Mouse (Mus musculus): ENCODE results near the gene Fgf16.

- no peak for TF ChIP-seq POLR2A (IDR thresholded peaks at IDR 0.05; ENCODE audit: insufficient read length, low read depth)
- no peak for TF ChIP-seq CEBPB (IDR thresholded peaks at IDR 0.05; ENCODE audit: insufficient read depth, poor library complexity, severe bottlenecking)
- TF ChIP-seq MYOG (IDR thresholded peaks at IDR 0.05; ENCODE audit: control insufficient read depth in 1 of 3, insufficient read depth in 1 of 3, insufficient read length in 2 of 3, low read depth in 2 of 3), result no peak
- no peak for TF ChIP-seq USF1 (IDR thresholded peaks at IDR 0.05; ENCODE audit: low read depth)
- no peak for TF ChIP-seq MYOD1 (IDR thresholded peaks at IDR 0.05; ENCODE audit: control insufficient read depth in 1 of 3, insufficient read length in 2 of 3, low read depth in 2 of 3)
- no peak for TF ChIP-seq E2F4 (IDR thresholded peaks at IDR 0.05; ENCODE audit: insufficient read depth)
- no peak for TF ChIP-seq MAX (IDR thresholded peaks at IDR 0.05; ENCODE audit: low read depth)
Observed at GRCm38 (mm10) chrX:105824462-105824861, 60.4 kb downstream of the Fgf16 start.
